Mouse (Mus musculus): ENCODE data around the gene 1700042G07Rik. TPM values are rescaled to one million over a fixed set of nuclear protein-coding genes. Genes with fewer than 3 reads are reported as not detected.
A peak's percentile ranks its signal among the peaks of the same experiment; 100 is the strongest.
"Not testable (repeated sequence)": the region's sequence is repeated elsewhere in the genome, so short reads cannot be mapped to it uniquely, and the experiment has no call there.

Gene 1700042G07Rik
- total RNA-seq, 2 experiments from 2014 or later, result not detected

GRCm38 (mm10) chr4:116193583-116194383 lies 20.6 kb downstream of the 1700042G07Rik start:
- no peak for DNase-seq
- intact Hi-C loops (cut with DNase I), result no loop called here

- intact Hi-C loops (cut with DNase I), result no loop called here
- DNase-seq, result no peak
Measured at GRCm38 (mm10) chr4:116198422-116198821, 25.2 kb downstream of the 1700042G07Rik start.

- no peak for DNase-seq
- intact Hi-C loops (cut with DNase I), result no loop called here
Measured at GRCm38 (mm10) chr4:116204422-116204821, 31.2 kb downstream of the 1700042G07Rik start.

GRCm38 (mm10) chr4:116206531-116206930 lies 33.4 kb downstream of the 1700042G07Rik start:
- intact Hi-C loops (cut with DNase I), result no loop called here
- no peak for DNase-seq

- no peak for DNase-seq
- intact Hi-C loops (cut with DNase I), result no loop called here
Measured at GRCm38 (mm10) chr4:116208891-116209290, 35.7 kb downstream of the 1700042G07Rik start.

- intact Hi-C loops (cut with DNase I), result loop anchor here (5.0 kb wide), 1 partner anchor 39 kb away; no protein-coding TSS in a partner anchor
- no peak for DNase-seq
Measured at GRCm38 (mm10) chr4:116215895-116216605, 42.9 kb downstream of the 1700042G07Rik start.

- no peak for DNase-seq
- intact Hi-C loops (cut with DNase I), result loop anchor here (5.0 kb wide), 1 partner anchor 40 kb away; no protein-coding TSS in a partner anchor
Measured at GRCm38 (mm10) chr4:116217046-116217445, 43.9 kb downstream of the 1700042G07Rik start.

GRCm38 (mm10) chr4:116217661-116218060 lies 44.5 kb downstream of the 1700042G07Rik start:
- intact Hi-C loops (cut with DNase I), result loop anchor here (5.0 kb wide), 1 partner anchor 40 kb away; no protein-coding TSS in a partner anchor
- not testable (repeated sequence) for DNase-seq

GRCm38 (mm10) chr4:116219056-116219455 lies 45.9 kb downstream of the 1700042G07Rik start:
- DNase-seq, result no peak
- intact Hi-C loops (cut with DNase I), result loop anchor here (5.0 kb wide), 1 partner anchor 42 kb away; no protein-coding TSS in a partner anchor

GRCm38 (mm10) chr4:116220071-116220650 lies 47.0 kb downstream of the 1700042G07Rik start:
- intact Hi-C loops (cut with DNase I), result no loop called here
- no peak for DNase-seq

- intact Hi-C loops (cut with DNase I), result no loop called here
- no peak for DNase-seq
Measured at GRCm38 (mm10) chr4:116220780-116221139, 47.6 kb downstream of the 1700042G07Rik start.

GRCm38 (mm10) chr4:116221140-116221851 lies 48.1 kb downstream of the 1700042G07Rik start, which contains the start of gene Pik3r3:
TSS of gene Pik3r3 (plus strand) at chr4:116221618.
- intact Hi-C loops (cut with DNase I), result no loop called here
- peak; percentile 96 to 97 for DNase-seq

- intact Hi-C loops (cut with DNase I), result no loop called here
- no peak for DNase-seq
Measured at GRCm38 (mm10) chr4:116221996-116222842, 49.0 kb downstream of the 1700042G07Rik start.

- no peak for DNase-seq
- intact Hi-C loops (cut with DNase I), result no loop called here
Measured at GRCm38 (mm10) chr4:116222843-116223119, 49.6 kb downstream of the 1700042G07Rik start.

Other genes with a start within 250 kb of the 1700042G07Rik start
- gene Dmbx1, start 233.4 kb upstream of the 1700042G07Rik start, total RNA-seq (2021), result not detected
- under 1 TPM; 0.17 to 0.28 TPM for gene Faah, start 155.4 kb upstream of the 1700042G07Rik start, total RNA-seq (2021)
- gene Nsun4, start 119.5 kb upstream of the 1700042G07Rik start, total RNA-seq (2021), result 10 to 100 TPM; 12.5 to 14.5 TPM
- gene Uqcrh, start 98.3 kb upstream of the 1700042G07Rik start, total RNA-seq (2021), result 100 to 1,000 TPM; 843 to 875 TPM
- gene Lrrc41, start 98.1 kb upstream of the 1700042G07Rik start, total RNA-seq (2021), result 10 to 100 TPM; 17.3 to 19.3 TPM
- gene Rad54l, start 49.7 kb upstream of the 1700042G07Rik start, total RNA-seq (2021), result under 1 TPM; 0.77 to 0.99 TPM
- 10 to 100 TPM; 41.2 to 49.5 TPM for gene Pomgnt1, start 49.5 kb upstream of the 1700042G07Rik start, total RNA-seq (2021)
- gene Lurap1, start 22.0 kb upstream of the 1700042G07Rik start, total RNA-seq (2021), result 1 to 10 TPM; 6.3 to 7.8 TPM
- not detected for gene Tspan1, start 5.8 kb upstream of the 1700042G07Rik start, total RNA-seq (2021)
- gene Gm49337, start within 50 bp of the 1700042G07Rik start, total RNA-seq (2021), result under 1 TPM in 1 of 2 experiments, not detected in 1; 0.59 TPM
- 1 to 10 TPM; 4.3 to 5.4 TPM for gene Pik3r3, start 48.2 kb downstream of the 1700042G07Rik start, total RNA-seq (2021)